Mouse (Mus musculus): ENCODE results near the gene Tnr. TPM values are rescaled to one million over a fixed set of nuclear protein-coding genes. Genes with fewer than 3 reads are reported as not detected.
A peak's percentile ranks its signal among the peaks of the same experiment; 100 is the strongest.

Tnr gene
- polyA plus RNA-seq, 1 experiment from 2014 or later = 0.08 TPM

DNA sequence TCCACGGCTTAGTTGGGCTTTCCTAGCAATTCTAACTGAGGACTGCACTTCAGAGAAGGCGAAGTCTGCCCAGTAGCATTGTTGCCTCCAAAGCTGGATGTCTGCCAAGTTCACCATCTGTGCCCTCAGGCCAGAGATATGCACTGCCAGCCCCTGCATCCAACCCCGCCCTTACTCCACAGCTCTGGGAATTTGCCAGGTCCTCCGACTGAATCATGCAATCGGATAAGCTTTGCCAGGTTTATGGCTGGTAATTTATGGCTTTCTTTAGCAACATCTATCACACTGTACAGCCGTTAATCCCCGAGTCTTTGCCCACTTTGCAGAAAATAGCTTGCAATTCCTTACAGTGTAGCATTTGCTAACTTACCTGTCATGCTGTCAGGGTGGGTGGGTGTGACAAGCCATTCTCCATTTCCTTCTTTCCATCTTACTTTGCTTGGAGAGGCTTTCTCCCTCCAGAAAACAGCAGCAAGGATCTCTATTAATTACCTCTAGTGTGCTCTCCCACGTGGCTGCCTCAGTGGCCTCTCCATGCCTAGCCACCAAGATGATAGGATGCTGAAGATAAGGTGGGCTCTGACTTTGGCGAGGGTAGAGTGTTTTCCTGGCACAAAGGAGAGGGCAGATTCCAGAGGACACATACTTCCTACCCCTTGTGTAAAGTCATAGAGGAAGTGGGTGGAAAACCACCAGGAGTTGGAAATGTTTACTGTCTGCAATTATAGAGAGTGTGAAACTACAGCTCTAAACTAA, 163.1 kb downstream of the Tnr start:
- Histone ChIP-seq H3K4me1 (peaks cover 10% of the 10 kb centered on the region), H3K4me3 (no peak overlapping the region), H3K27me3 (no peaks in the 10 kb centered on the region), H3K9ac (no peak overlapping the region), H3K9me3 (no peaks in the 10 kb centered on the region), H3K4me2 (peak overlapping the region; percentile 4; the same call in 1 of the 2 replicates), H3K36me3 (no peaks in the 10 kb centered on the region), H3K27ac (no peak overlapping the region)
- 10% methylated on average over 9 of the region's 9 CpGs for WGBS
- ATAC-seq (ENCODE audit: insufficient number of reproducible peaks, low FRiP score, low TSS enrichment, low read depth) = peak; percentile 63; the same call in 1 of the 2 replicates

DNA sequence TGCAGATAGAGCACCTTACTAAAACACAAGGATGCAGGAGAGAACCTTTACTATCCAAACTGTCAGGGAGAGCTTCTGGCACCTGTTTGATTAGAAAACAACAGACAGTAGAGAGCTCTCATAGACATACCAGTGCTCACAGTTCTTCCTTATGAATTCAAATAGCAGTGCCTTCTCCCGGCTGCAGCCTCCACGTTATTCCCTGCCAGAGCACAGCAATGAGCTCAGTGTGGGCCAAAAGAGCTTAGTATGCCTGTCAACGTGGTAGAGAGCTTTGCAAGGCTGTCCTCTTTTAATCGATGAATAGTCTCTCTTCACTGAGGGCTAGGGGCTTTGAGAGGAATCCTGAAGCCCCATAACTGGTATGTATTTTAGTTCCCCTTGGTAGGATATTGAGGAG, 173.1 kb downstream of the Tnr start:
- H3K27me3 ChIP-seq = no peaks in the 10 kb centered on the region; the same call in 1 of the 2 replicates
- 52% methylated on average over 4 of the region's 4 CpGs for WGBS
- H3K4me2 ChIP-seq = no peak overlapping the region
- no peak overlapping the region for H3K9ac ChIP-seq
- no peaks in the 10 kb centered on the region for H3K36me3 ChIP-seq
- no peak overlapping the region for H3K4me3 ChIP-seq
- H3K9me3 ChIP-seq = no peaks in the 10 kb centered on the region
- no peak for ATAC-seq (ENCODE audit: insufficient number of reproducible peaks, low FRiP score, low TSS enrichment, low read depth)
- H3K27ac ChIP-seq = no peak overlapping the region
- no peaks in the 10 kb centered on the region for H3K4me1 ChIP-seq

DNA sequence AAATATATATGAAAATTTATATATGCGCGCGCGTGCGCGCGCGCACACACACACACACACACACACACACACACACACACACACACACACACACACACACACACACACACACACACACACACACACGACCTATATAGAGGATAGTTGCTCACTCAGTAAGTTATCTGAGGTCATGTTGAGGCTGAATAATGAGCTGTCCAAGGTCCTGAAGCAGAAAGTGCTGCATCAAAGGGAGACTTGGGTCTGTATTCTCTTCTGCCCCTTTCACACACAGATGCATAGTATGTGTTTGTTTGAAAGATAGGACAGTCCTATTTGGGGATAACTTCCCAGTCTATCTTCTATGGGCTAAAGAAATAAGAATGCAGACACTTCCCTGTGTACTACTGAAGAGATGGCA, 178.5 kb downstream of the Tnr start:
- ATAC-seq (ENCODE audit: insufficient number of reproducible peaks, low FRiP score, low TSS enrichment, low read depth) = no peak
- no peaks in the 10 kb centered on the region for H3K9me3 ChIP-seq
- no peak overlapping the region for H3K27ac ChIP-seq
- H3K36me3 ChIP-seq = no peaks in the 10 kb centered on the region
- 86% methylated on average over 8 of the region's 9 CpGs for WGBS
- no peaks in the 10 kb centered on the region for H3K4me1 ChIP-seq
- no peak overlapping the region for H3K4me2 ChIP-seq
- no peak overlapping the region for H3K4me3 ChIP-seq
- H3K27me3 ChIP-seq = no peaks in the 10 kb centered on the region
- no peak overlapping the region for H3K9ac ChIP-seq

DNA sequence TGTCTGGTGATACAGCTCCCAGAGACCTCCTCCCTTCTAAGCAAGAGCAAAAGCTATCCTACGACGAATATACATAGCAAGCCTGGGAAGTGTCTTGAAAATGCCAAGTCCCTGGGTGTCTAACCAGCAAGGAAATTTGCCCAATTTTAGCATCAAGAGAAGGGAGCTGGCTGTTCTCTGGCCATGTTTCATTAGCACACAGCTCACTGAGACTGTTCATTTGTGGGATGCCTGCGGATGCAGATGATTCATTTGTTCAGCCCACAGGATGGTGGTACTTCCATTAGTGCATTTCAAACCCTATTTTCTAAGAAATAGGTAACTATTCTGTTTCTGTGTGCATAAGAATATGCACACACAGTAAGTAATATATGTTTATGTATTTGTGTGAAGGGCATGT, 181.4 kb downstream of the Tnr start:
- no peak overlapping the region for H3K27ac ChIP-seq
- no peaks in the 10 kb centered on the region for H3K27me3 ChIP-seq
- H3K9me3 ChIP-seq = no peaks in the 10 kb centered on the region
- 86% methylated on average over 3 of the region's 3 CpGs for WGBS
- H3K4me3 ChIP-seq = no peak overlapping the region
- H3K4me2 ChIP-seq = no peak overlapping the region
- no peaks in the 10 kb centered on the region for H3K4me1 ChIP-seq
- no peak overlapping the region for H3K9ac ChIP-seq
- ATAC-seq (ENCODE audit: insufficient number of reproducible peaks, low FRiP score, low TSS enrichment, low read depth) = no peak
- H3K36me3 ChIP-seq = no peaks in the 10 kb centered on the region

DNA sequence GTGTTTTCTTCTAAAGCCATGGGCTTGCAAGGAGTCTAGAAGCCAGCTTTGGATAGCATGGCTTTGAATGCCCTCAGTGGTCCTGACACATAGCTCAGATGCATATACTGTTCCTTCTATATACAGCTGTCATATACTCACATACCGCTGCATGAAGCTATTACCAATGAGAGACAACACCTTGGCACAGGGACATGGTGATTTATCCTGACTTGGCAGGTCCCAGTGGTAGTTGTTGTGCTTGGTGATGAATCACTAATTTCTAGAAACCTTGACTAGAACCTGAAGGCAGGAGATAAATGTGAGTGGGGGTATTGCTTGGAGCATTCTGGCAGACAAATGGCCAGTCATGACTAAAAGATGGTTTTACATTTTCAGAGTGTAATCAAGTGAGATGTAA, 192.7 kb downstream of the Tnr start:
- 81% methylated on average over 1 of the region's 1 CpGs for WGBS
- Histone ChIP-seq H3K4me2 (no peak overlapping the region), H3K27me3 (no peaks in the 10 kb centered on the region), H3K4me1 (no peaks in the 10 kb centered on the region), H3K36me3 (no peaks in the 10 kb centered on the region), H3K27ac (no peak overlapping the region), H3K9ac (no peak overlapping the region), H3K4me3 (no peak overlapping the region), H3K9me3 (no peaks in the 10 kb centered on the region)
- no peak for ATAC-seq (ENCODE audit: insufficient number of reproducible peaks, low FRiP score, low TSS enrichment, low read depth)

DNA sequence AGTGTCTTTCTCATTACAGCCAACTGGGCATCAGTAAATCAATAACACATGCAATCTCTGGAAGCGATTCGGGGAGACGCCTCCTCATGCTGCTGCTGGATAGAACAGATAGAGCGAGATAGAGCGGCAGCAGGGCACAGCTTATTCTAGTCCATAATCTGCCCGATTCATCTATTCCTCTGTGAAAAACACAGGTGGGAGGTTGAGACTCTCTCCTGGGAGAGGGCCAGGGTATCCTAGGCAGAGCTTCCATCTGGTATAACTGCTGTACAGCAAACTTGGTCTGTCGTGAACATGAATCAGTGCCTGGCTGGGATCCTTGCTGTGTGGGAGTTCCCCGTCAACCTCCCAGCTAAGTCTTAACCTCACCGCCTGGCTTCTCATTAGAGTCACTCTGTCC, 193.4 kb downstream of the Tnr start:
- Histone ChIP-seq H3K9me3 (no peaks in the 10 kb centered on the region), H3K36me3 (no peaks in the 10 kb centered on the region), H3K27ac (no peak overlapping the region), H3K9ac (no peak overlapping the region), H3K27me3 (no peaks in the 10 kb centered on the region), H3K4me3 (no peak overlapping the region), H3K4me2 (no peak overlapping the region), H3K4me1 (no peaks in the 10 kb centered on the region)
- WGBS = 77% methylated on average over 9 of the region's 9 CpGs
- ATAC-seq (ENCODE audit: insufficient number of reproducible peaks, low FRiP score, low TSS enrichment, low read depth) = no peak

DNA sequence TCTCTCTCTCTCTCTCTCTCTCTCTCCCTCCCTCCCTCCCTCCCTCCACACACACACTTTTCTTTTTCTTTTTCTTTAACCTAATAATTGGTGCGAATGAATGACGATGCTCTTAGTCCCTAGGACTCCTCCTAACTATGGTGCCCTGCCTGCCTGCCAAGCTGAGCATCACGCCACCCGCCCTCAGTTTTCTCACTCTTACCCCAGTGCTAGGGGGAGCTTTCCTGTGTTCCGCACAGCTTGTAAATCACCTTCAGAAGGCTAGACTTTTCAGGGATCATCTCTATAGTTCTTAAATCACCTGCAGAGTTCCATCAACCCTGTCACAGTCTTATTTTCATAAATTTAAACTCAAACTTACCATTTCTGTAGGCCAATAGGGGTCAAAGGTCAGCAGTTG, 200.2 kb downstream of the Tnr start:
- H3K9me3 ChIP-seq = no peaks in the 10 kb centered on the region
- no peak overlapping the region for H3K27ac ChIP-seq
- no peak for ATAC-seq (ENCODE audit: insufficient number of reproducible peaks, low FRiP score, low TSS enrichment, low read depth)
- H3K4me1 ChIP-seq = no peaks in the 10 kb centered on the region
- H3K9ac ChIP-seq = no peak overlapping the region
- no peaks in the 10 kb centered on the region for H3K36me3 ChIP-seq
- no peaks in the 10 kb centered on the region for H3K27me3 ChIP-seq
- H3K4me3 ChIP-seq = no peak overlapping the region
- H3K4me2 ChIP-seq = no peak overlapping the region
- WGBS = 92% methylated on average over 5 of the region's 5 CpGs

DNA sequence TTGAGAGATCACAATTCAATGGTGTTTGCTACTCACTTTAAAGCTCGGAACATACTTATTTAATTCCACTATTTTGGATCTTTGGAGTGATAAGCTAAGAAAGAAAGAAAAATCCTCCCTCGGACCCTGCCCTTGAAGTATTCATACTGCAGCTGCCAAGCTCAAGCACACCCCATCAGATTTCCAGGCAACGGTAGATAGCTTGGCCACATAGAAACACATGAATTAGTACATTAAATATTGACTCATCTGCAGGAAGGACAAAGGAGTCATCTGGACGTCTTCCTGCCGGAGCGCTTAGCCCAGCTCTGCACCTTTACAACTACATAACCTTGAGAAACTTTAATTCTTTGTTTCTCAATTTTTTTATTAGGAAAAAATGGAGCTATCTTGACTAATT, 205.7 kb downstream of the Tnr start:
- Histone ChIP-seq H3K27ac (no peak overlapping the region), H3K4me1 (no peaks in the 10 kb centered on the region), H3K9ac (no peak overlapping the region), H3K9me3 (no peaks in the 10 kb centered on the region), H3K4me3 (no peak overlapping the region), H3K36me3 (no peaks in the 10 kb centered on the region), H3K27me3 (no peaks in the 10 kb centered on the region), H3K4me2 (no peak overlapping the region)
- 89% methylated on average over 6 of the region's 6 CpGs for WGBS
- ATAC-seq (ENCODE audit: insufficient number of reproducible peaks, low FRiP score, low TSS enrichment, low read depth) = no peak

DNA sequence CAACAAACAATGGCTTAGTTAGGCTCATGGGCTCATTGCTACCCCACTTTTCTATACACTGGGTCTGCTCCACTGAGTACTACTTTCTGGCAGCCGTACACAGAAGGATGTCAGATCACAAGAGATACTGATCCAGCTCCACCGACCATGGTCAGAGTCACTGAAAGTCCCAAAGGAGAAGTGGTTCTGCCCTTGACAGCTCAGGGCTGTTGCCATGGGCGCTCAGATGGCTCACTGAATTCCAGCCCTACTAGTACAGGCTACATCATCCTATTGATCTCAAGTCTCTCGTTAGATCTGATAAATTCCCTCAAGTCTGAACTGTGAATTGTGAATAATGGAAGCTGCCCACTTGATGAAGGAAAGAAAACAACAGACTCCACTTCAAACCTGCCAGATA, 207.3 kb downstream of the Tnr start:
- no peak for ATAC-seq (ENCODE audit: insufficient number of reproducible peaks, low FRiP score, low TSS enrichment, low read depth)
- Histone ChIP-seq H3K4me1 (no peaks in the 10 kb centered on the region), H3K4me3 (no peak overlapping the region), H3K9me3 (no peaks in the 10 kb centered on the region), H3K4me2 (no peak overlapping the region), H3K27ac (no peak overlapping the region), H3K27me3 (no peaks in the 10 kb centered on the region), H3K36me3 (no peaks in the 10 kb centered on the region), H3K9ac (no peak overlapping the region)
- 70% methylated on average over 4 of the region's 4 CpGs for WGBS

DNA sequence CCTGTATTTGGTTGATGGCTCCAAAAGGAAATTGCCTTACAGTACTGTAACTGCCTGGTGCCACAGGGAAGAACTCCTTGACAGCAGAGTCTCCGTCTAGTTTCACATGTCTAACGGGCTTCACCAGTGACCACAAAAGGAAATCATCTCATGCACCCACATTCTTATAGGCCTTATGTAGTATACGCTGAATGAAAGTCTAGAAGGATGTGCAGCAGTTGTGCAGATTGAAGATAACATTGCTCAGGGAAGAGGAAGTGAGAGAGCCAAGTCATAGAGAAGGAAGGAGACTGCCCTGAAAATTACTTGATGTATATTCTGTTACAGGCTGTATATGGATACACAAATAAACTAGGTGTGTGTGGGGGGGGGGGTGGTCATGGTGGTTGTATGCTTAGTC, 211.5 kb downstream of the Tnr start:
- H3K27me3 ChIP-seq = no peaks in the 10 kb centered on the region
- 75% methylated on average over 3 of the region's 3 CpGs for WGBS
- no peaks in the 10 kb centered on the region for H3K36me3 ChIP-seq
- no peak overlapping the region for H3K27ac ChIP-seq
- H3K4me3 ChIP-seq = no peak overlapping the region
- H3K4me2 ChIP-seq = no peak overlapping the region
- H3K9ac ChIP-seq = no peak overlapping the region
- no peaks in the 10 kb centered on the region for H3K9me3 ChIP-seq
- ATAC-seq (ENCODE audit: insufficient number of reproducible peaks, low FRiP score, low TSS enrichment, low read depth) = no peak
- peaks cover 10% of the 10 kb centered on the region for H3K4me1 ChIP-seq

DNA sequence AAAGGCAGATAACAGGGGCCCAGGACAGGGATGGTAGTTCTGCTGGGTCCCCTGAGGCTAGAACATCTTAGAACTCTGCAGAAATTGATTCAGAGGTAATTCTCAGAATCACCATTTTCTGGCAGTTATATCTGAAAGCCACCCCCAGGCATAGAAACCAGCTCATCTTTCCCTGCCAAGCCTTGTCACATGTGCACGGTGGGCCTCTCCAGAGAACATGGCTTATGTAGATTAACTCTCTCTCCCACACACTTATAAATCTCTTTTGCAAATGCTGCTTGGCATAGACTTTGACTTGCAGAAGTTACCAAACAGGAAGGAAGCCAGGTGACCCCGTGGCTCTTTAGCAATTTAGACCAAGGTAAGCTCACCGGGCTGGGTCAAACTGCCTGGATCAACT, 215.9 kb downstream of the Tnr start:
- Histone ChIP-seq H3K4me2 (no peak overlapping the region), H3K27me3 (no peaks in the 10 kb centered on the region), H3K36me3 (no peaks in the 10 kb centered on the region), H3K9ac (no peak overlapping the region), H3K27ac (no peak overlapping the region), H3K9me3 (no peaks in the 10 kb centered on the region), H3K4me3 (no peak overlapping the region), H3K4me1 (peaks cover 13% of the 10 kb centered on the region)
- ATAC-seq (ENCODE audit: insufficient number of reproducible peaks, low FRiP score, low TSS enrichment, low read depth) = no peak
- 44% methylated on average over 3 of the region's 3 CpGs for WGBS

DNA sequence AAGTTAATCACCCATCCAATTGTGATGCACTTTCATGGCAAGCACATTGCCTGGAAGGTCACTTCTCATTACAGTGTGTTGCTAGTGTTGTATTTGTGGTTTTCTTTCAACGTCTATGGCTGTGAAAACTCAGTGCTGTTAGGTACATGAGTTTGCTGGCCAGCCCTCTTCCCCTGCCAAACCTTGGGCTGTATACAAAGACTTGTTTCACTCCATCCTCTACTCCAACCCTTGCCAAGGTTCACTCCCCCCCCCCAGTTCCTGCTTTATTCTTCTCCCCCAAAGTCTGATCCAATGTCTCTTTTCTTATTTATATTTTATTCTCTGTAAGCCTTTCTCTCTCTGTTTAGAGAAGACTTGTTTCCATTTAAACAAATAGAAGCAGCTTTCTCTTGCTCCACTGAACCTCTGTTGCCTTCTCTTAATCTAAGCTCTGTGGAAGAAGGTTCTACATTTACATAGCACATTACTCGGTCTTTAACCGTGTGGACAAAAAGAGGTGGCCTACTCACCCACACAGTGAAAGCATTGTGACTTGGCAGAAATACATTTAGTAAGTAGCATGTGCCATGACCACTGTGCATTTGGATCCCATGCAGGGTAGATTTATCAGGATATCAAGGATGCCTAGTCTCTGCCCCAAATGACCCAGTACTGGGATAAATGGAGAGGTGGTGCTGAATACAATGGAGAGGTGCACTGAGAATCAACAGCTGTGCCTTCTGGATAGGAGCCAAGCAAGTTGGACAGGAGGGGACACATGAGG, 217.9 kb downstream of the Tnr start:
- H3K4me2 ChIP-seq = no peak overlapping the region
- no peaks in the 10 kb centered on the region for H3K36me3 ChIP-seq
- no peak for ATAC-seq (ENCODE audit: insufficient number of reproducible peaks, low FRiP score, low TSS enrichment, low read depth)
- no peaks in the 10 kb centered on the region for H3K27me3 ChIP-seq
- H3K4me1 ChIP-seq = peaks cover 13% of the 10 kb centered on the region
- H3K9me3 ChIP-seq = no peaks in the 10 kb centered on the region
- WGBS = 69% methylated on average over 3 of the region's 3 CpGs
- no peak overlapping the region for H3K4me3 ChIP-seq
- no peak overlapping the region for H3K27ac ChIP-seq
- H3K9ac ChIP-seq = no peak overlapping the region

Data from limb, embryonic 15.5 days (tissue).